Mouse (Mus musculus): ENCODE results near the gene Atp5j2. TPM values are rescaled to one million over a fixed set of nuclear protein-coding genes. Genes with fewer than 3 reads are reported as not detected.
A peak's percentile ranks its signal among the peaks of the same experiment; 100 is the strongest.
"Not testable (repeated sequence)": the region's sequence is repeated elsewhere in the genome, so short reads cannot be mapped to it uniquely, and the experiment has no call there.

The Atp5j2 gene
- polyA plus RNA-seq (2015; fragmentation: Nextera tagmentation; extraction: Ambion mirVana), result 651 and 696 TPM in 2 replicates

DNA sequence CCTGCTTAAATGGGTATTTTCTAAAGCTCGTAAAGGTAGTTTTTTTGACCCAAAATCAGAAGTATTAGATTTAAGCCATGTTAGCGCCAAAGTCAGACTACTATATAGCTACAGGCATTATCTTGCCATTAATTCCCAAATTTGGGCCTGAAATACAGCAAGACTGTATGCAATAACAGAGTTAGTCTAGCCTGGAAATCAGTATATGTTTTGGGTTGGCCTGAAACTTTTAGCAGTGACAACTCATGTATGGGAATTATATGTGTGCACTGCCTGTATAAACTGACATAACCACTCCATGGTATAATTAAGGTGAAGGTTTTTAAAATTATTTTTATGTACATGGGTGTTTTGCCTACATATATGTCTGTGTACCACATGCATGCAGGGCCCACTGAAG lies at the start of gene Atp5j2:
Gene Atp5j2 (minus strand): TSS at position 101 of the 400 bp plus-strand sequence.
- no peak for DNase-seq (ENCODE audit: low spot score)

- DNase-seq (ENCODE audit: low spot score), result peak; percentile 55
These were observed 42.8 kb upstream of the Atp5j2 start for GRCm38 (mm10) chr5:145234636-145235035.

GRCm38 (mm10) chr5:145231893-145232411 lies 40.1 kb upstream of the Atp5j2 start:
- DNase-seq (ENCODE audit: low spot score), result no peak

- DNase-seq (ENCODE audit: low spot score), result peak; percentile 97
These were observed 39.6 kb upstream of the Atp5j2 start, which contains the start of gene Zfp655 for GRCm38 (mm10) chr5:145231367-145231871. Gene Zfp655 (plus strand): TSS chr5:145231715.

GRCm38 (mm10) chr5:145230641-145231040 lies 38.8 kb upstream of the Atp5j2 start:
- no peak for DNase-seq (ENCODE audit: low spot score)

GRCm38 (mm10) chr5:145229283-145229682 lies 37.4 kb upstream of the Atp5j2 start:
- DNase-seq (ENCODE audit: low spot score), result not testable (repeated sequence)

GRCm38 (mm10) chr5:145226453-145226852 lies 34.6 kb upstream of the Atp5j2 start:
- DNase-seq (ENCODE audit: low spot score), result no peak

DNA sequence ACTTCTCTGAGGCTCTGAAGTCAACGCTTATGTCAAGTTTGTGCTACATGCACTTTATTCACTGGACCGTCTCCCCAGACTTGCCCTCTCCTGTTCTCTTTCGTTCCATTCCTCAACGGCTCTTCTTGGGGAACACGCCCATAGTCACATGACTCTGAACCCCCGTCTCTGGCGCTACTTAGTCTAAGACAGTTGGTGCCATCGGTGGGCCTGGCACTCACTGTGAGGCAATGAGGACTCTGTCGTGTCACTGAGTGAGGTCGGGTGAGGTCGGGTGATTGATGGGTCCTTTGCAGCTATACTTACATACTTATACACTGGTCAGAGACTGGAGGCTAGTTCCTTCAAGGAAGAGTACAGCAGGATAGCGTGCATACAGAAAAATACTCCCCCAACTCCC lies 31.5 kb upstream of the Atp5j2 start:
- DNase-seq (ENCODE audit: low spot score), result no peak

- DNase-seq (ENCODE audit: low spot score), result no peak
These were observed 31.0 kb upstream of the Atp5j2 start for GRCm38 (mm10) chr5:145222840-145223239.

DNA sequence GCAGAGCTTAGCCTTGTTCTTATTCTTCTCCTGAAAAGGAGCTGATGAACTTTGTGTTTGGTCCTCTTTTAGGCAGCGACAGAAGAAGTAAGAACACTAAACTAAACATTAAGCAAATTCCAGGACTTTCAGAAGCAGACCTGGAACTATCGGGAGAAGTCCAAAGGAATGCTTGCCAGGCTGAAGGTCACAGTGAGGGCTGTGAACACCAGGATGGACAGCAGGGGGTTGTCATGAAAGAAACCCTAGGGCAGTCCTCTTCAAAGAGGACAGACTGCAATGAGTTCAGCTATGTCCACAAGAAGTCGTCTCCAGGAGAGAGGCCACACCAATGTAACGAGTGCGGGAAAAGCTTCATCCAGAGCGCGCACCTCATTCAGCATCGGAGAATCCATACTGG lies 28.1 kb upstream of the Atp5j2 start:
- no peak for DNase-seq (ENCODE audit: low spot score)

DNA sequence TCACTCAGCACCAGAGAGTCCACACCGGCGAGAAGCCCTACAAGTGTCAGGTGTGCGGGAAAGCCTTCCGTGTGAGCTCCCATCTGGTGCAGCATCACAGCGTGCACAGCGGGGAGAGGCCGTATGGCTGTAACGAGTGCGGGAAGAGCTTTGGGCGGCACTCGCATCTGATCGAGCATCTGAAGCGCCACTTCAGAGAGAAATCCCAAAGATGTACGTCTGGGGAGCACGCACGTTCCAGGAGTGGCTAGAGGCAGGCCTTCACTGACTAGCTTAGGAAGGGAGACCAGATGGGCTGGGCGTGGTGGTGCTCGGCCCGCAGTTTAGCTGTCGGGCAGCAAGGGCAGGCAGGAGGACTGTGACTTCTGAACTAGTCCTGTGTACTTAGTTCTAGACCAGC lies 26.8 kb upstream of the Atp5j2 start:
- no peak for DNase-seq (ENCODE audit: low spot score)

DNA sequence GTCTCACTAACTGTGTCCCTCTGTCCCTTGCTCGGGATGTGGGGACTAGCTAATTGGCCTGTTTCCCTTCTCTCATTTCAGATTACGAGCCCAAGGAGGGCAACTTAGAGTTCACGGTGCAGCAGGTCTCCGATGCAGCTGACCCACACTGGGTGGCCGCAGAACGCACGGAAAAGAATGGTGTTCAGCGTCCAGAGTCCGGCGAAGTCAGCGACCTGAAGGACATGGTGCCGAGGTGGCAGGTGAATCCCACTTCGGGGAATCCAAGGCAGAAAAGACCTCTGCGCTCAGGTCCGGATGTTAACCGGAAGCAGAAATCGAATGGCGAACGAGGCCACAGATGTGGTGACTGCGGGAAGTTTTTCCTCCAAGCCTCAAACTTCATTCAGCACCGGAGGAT lies 26.3 kb upstream of the Atp5j2 start:
- no peak for DNase-seq (ENCODE audit: low spot score)

DNA sequence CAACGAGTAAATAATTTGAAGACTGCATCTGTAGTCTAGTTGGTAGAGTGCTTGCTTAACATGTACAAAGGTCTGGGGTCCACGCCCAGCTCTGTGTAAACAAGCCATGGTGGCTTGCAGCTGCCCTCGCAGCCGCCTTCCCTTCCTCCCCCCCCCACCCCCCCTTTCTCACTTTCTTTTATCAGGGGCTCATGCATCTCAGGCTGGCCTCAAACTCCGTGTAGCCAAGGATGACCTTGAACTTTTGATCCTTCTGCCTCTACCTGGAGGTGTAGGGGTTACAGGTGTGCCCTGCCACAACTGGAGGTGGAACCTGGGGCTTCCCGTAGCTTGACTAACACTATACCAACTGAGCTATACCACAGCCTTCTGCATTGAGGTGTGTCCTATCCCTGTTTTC lies 25.9 kb upstream of the Atp5j2 start:
- DNase-seq (ENCODE audit: low spot score), result no peak

DNA sequence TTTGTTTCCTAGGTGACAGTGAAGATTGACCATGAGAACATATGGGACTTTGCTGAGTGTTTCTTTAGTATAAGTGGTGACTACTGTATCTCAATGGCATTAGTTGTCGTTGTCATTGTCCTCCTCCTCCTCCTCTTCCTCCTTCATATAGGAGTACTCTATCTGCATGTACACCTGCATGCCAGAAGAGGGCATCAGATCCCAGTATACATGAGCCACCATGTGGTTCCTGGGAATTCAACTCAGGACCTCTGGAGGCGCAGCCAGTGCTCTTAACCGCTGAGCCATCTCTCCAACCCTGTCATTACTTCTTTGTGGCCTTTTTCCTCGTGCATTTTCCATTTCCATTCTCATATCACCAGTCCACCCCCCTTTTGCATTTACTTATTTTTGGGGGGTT lies 22.8 kb upstream of the Atp5j2 start:
- no peak for DNase-seq (ENCODE audit: low spot score)

GRCm38 (mm10) chr5:145213505-145213904 lies 21.6 kb upstream of the Atp5j2 start:
- no peak for DNase-seq (ENCODE audit: low spot score)

DNA sequence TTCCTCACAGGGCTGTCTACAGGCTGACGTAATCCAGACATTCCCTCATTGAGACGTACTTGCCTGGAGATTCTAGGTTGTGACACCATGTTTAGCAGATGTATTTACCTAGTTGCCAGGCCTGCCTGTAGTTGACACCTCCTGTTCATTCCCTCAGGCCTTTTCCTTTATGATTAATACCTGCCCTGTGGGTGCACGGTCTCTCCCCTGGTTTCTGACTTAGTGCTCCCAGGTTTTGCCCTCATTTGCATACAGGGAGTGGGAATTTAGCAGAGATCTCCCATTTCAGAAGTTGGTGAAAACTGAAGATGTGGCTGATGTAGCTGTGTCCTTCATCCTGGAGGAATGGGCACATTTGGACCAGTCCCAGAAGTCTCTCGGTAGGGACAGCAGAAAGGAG lies 20.4 kb upstream of the Atp5j2 start:
- DNase-seq (ENCODE audit: low spot score), result no peak

DNA sequence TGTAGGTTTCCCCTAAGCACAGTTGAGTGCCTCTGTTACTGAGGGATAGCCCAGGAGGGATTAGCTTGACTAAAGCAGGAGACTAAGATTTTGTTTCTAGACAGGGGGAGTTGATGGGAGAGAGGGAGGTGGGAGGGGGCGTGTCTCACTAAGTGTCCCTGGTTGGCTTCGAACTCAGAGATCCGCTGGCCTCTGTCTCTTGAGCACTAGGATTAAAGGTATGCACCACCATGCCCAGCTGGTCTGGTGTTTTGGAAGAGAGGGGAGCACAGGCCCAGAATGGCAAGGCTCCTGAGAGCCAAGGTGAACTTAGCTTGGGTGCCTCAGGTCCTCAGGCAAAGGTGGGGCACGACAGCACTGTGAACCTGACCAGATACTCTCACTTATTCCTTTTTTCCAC lies 19.5 kb upstream of the Atp5j2 start:
- DNase-seq (ENCODE audit: low spot score), result no peak

- not testable (repeated sequence) for DNase-seq (ENCODE audit: low spot score)
These were observed 16.5 kb upstream of the Atp5j2 start for GRCm38 (mm10) chr5:145208391-145208790.

- DNase-seq (ENCODE audit: low spot score), result no peak
These were observed 16.1 kb upstream of the Atp5j2 start for GRCm38 (mm10) chr5:145207954-145208353.

DNA sequence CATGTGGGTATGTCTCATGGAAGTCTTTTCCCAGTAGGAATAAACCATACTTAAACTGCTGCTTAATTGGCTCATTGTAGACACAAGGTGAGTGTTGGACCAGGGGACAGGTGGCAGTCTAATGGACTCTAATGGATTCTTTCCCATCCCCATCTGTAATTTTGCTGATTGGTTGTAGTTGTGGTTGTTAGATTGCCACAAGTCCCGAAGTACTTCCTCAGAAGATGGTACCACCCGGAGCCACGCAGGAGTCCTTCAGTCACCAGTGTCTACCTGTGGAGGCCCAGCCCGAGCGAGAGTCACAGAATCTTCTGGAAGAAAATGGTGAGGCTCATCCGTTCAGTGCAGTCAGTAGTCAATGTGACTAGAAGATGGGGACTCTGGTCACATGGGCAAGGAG lies 15.5 kb upstream of the Atp5j2 start:
- DNase-seq (ENCODE audit: low spot score), result no peak

DNA sequence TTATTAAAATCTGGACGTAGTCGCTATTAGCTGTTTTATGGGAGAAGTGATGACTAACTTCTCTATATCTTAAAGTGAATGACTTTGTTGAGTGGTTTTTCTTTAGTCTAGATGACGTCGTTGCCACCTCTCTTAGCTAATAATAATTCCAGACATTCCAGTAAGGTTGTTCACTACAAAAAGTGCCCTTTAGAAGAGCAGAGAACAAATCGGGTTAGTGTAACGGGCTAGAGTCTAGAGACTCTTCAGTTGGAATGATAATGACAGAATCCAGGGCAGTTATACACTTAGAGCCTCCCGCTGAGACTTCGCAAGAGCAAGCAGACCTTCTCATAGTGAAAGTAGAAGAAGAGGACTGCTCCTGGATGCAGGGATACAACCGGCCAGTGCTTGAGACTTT lies 13.2 kb upstream of the Atp5j2 start:
- DNase-seq (ENCODE audit: low spot score), result no peak

DNA sequence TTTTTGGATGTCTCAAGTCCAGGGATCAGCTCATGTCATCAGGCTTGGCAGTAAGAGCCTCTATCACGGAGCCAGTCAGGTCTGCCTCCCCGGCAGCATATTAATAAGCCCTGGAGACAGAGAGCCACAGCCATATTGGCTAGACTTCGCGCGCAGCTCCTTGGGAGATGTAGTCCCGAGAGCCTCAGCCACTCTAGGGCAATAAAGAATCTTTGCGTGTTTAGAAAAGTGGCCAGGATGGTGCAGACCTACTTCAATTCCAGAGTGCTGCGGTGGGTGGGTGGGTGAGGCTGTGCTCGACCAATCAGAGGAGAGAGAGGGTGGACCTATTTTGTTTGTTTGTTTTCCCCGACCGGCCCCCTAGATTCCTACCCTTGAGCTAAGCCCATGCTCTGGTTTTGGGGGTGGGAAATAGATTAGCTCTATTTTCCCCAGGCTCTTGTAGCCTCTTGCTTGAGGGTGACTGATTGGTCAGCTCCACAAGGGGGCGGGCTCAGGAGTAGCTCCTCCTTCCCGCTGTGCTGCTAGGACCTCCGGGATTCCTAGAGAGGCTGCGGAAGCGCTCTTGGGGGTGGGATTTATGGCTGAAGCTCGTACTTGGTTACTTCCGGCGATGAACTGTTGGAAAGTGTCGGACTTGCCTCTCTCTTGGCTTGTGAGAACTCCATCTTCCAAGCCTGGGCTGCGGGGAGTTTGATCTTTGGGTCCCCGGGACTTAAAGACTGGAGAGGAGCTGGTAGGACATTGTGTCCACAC lies 12.3 kb upstream of the Atp5j2 start, which contains the start of gene Zkscan5:
Gene Zkscan5 (plus strand): TSS at position 627 of the 756 bp plus-strand sequence.
- DNase-seq (ENCODE audit: low spot score), result peak; percentile 98

DNA sequence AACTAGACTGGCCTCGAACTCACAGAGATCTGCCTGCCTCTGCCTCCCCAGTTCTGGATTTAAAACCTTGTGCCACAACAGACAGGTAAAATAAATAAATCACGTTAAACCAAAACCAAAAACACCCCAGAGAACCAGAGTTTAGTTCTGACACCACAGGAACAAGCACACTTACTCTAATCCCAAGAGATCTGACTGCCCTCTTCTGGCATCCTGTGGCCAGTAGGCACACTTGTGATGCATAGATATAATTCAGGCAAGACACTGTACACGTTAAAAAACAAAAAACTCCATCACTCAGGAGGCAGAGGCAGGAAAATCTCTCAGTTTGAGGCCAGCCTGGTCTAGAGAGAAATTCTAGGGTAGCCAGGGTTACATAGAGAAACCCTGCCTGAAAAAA lies 10.6 kb upstream of the Atp5j2 start:
- DNase-seq (ENCODE audit: low spot score), result no peak

Data from thymus, postnatal 0 days (tissue).